Mouse (Mus musculus) olfactory bulb, adult 2 months (tissue): ENCODE results near the gene Trappc2l. TPM values are rescaled to one million over a fixed set of nuclear protein-coding genes. Genes with fewer than 3 reads are reported as not detected.
"Not testable (repeated sequence)": the region's sequence is repeated elsewhere in the genome, so short reads cannot be mapped to it uniquely, and the experiment has no call there.

Source experiments
- H3K27ac ChIP-seq: fragments of 200-500 bp; 2 replicates; pipeline ENCODE4 v1.5.1; 2012; ENCODE audit warnings: low read depth, low read length; ENCODE audit not compliant: insufficient read depth
- H3K4me1 ChIP-seq: fragments of 200-500 bp; 2 replicates; pipeline ENCODE4 v1.6.1; 2012; ENCODE audit warnings: low read length; ENCODE audit not compliant: control insufficient read depth, insufficient read depth
- H3K4me3 ChIP-seq: fragments of 200-500 bp; 2 replicates; pipeline ENCODE4 v1.5.1; 2012; ENCODE audit warnings: mild to moderate bottlenecking, low read depth, low read length, moderate library complexity; ENCODE audit not compliant: insufficient read depth
- CTCF ChIP-seq: fragments of 200-500 bp; IDR thresholded peaks from 2 replicates; pipeline ENCODE4 v1.5.1; 2012; ENCODE audit warnings: low read depth, mild to moderate bottlenecking, low read length, moderate library complexity; ENCODE audit not compliant: insufficient read depth
- POLR2A ChIP-seq: fragments of 200-500 bp; IDR thresholded peaks from 2 replicates; pipeline ENCODE4 v1.6.1; 2012; ENCODE audit warnings: mild to moderate bottlenecking, low read depth, low read length, moderate library complexity; ENCODE audit not compliant: insufficient read depth
- WGBS: fragments of 180-500 bp; shearing (Covaris S2); methylation state at CpG from one replicate; pipeline ENCODE4 v1.1.7; 2018; 5-methylcytosine and 5-hydroxymethylcytosine counted together
- polyA plus RNA-seq: library from polyadenylated mRNA; stranded (reverse); fragments of >200 nt; gene quantifications from 2 replicates; pipeline ENCODE4 v1.2.4, GENCODE M21; 2012; ENCODE audit warnings: low replicate concordance; ENCODE audit not compliant: missing spikeins, insufficient read depth, insufficient read length

Trappc2l gene
- polyA plus RNA-seq, 1 experiment: not detected

DNA sequence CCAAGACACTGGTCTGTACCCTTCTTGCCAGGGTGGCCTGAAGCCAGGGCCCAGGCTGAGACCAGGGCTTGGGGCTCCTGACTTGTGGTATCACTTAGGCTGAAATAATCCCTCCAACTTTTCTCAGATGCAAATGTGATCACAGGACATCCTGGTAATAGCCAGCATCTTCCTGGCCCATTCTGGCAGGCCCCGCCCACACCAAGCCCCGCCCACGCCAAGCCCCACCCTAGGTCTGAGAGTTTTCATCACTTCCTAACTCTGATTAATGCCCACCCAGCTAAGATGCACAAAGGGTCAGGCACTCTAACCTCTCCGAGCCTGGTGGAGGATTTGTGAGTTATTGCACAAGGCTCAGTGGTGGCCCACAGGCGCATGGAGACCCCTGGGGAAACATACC, 9.0 kb downstream of the Trappc2l start:
- no peak overlapping the region for H3K27ac ChIP-seq
- H3K4me1 ChIP-seq: peaks cover 12% of the 10 kb centered on the region
- TF ChIP-seq POLR2A (no peak), CTCF (no peak)
- 49% methylated on average over 5 of the region's 5 CpGs for WGBS
- H3K4me3 ChIP-seq: no peak overlapping the region

GRCm38 (mm10) chr8:122622727-122623126, 11.3 kb downstream of the Trappc2l start, which contains the start of gene Pabpn1l:
Gene Pabpn1l, minus strand, starts transcription at chr8:122622739.
- Histone ChIP-seq H3K27ac (no peak within 1 kb of the TSS), H3K4me3 (no peak within 1 kb of the TSS), H3K4me1 (peaks cover 12% of the 10 kb centered on the region)
- WGBS: 84% methylated on average over 6 of the region's 6 CpGs
- no peak for TF ChIP-seq CTCF
- no peak for TF ChIP-seq POLR2A

GRCm38 (mm10) chr8:122623844-122624642, 12.6 kb downstream of the Trappc2l start:
- Histone ChIP-seq H3K4me1 (peaks cover 9% of the 10 kb centered on the region; the same call in 1 of the 2 replicates), H3K4me3 (no peak overlapping the region), H3K27ac (no peak overlapping the region)
- 92% methylated on average over 17 of the region's 17 CpGs for WGBS
- TF ChIP-seq CTCF (no peak), POLR2A (no peak)

DNA sequence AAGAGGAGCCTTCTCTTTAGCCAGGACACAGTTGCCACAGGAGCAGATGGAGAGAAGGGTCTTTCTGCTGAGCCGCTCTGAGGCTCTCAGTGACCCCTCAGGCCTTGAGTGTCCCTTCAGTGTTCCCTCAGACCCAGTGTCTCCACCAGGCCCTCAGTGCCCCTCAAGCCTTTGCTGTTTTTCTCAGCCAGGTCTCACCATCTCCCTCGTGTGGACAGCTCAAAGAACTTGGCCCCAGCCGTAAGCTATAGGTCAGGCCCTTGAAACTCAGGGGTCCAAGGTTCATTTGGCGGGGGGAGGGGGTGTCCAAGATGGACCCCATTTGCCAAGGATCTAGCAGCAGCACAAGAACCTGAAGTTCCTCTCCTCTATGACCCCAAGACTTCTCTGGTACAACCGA, 13.2 kb downstream of the Trappc2l start:
- peaks cover 9% of the 10 kb centered on the region; the same call in 1 of the 2 replicates for H3K4me1 ChIP-seq
- no peak overlapping the region for H3K27ac ChIP-seq
- no peak for TF ChIP-seq POLR2A
- TF ChIP-seq CTCF: no peak
- H3K4me3 ChIP-seq: no peak overlapping the region
- WGBS: 82% methylated on average over 5 of the region's 5 CpGs

GRCm38 (mm10) chr8:122625811-122626210, 14.4 kb downstream of the Trappc2l start:
- TF ChIP-seq CTCF (no peak), POLR2A (no peak)
- WGBS: 80% methylated on average over 9 of the region's 9 CpGs
- Histone ChIP-seq H3K27ac (no peak overlapping the region), H3K4me3 (no peak overlapping the region), H3K4me1 (peaks cover 9% of the 10 kb centered on the region; the same call in 1 of the 2 replicates)

GRCm38 (mm10) chr8:122626896-122627295, 15.5 kb downstream of the Trappc2l start:
- 82% methylated on average over 2 of the region's 2 CpGs for WGBS
- no peak for TF ChIP-seq CTCF
- H3K27ac ChIP-seq: no peak overlapping the region
- H3K4me3 ChIP-seq: no peak overlapping the region
- peaks cover 9% of the 10 kb centered on the region; the same call in 1 of the 2 replicates for H3K4me1 ChIP-seq

DNA sequence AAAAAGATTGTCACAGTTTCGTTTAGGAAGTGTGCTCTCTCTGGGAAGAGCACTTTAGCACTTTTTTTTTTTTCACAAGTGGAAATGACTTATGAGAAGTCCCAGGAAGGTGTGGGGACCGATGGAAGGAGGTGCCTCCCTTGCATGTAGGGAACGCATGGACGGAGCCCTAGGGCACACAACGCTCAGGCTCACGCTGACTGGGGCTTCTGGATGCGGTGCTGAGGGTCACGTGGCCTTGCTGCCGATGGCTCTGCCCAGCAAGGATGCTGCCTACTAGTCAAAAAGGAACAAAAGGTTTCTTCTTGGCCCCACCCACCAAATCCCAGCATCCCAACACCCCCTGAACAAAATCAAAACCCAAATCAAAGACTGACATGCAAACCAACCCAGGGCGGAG, 17.9 kb downstream of the Trappc2l start:
- TF ChIP-seq CTCF (no peak), POLR2A (no peak)
- no peak overlapping the region for H3K4me3 ChIP-seq
- H3K27ac ChIP-seq: no peak overlapping the region
- WGBS: 48% methylated on average over 10 of the region's 10 CpGs
- no peaks in the 10 kb centered on the region for H3K4me1 ChIP-seq

DNA sequence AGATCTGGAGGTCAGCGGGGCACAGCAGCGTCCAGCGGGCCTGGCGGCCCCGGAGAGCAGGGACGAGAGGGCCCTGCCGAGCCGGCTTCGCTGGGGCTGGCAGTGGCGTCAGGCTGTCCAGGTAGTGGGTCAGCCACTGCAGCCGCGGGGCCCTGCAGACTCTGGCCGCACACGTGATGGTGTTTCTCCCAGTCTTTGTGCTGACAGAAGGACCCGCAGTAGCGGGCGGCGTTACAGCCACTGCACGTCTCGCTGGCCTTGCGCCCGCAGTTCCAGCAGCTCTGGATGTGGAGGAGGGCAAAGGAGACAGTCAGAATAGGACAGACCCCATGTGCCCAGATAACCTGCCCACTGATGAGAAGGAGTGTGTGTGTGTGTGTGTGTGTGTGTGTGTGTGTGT, 19.3 kb downstream of the Trappc2l start:
- H3K4me3 ChIP-seq: no peak overlapping the region
- TF ChIP-seq POLR2A (no peak), CTCF (no peak)
- 69% methylated on average over 22 of the region's 22 CpGs for WGBS
- no peak overlapping the region for H3K27ac ChIP-seq
- H3K4me1 ChIP-seq: no peaks in the 10 kb centered on the region

DNA sequence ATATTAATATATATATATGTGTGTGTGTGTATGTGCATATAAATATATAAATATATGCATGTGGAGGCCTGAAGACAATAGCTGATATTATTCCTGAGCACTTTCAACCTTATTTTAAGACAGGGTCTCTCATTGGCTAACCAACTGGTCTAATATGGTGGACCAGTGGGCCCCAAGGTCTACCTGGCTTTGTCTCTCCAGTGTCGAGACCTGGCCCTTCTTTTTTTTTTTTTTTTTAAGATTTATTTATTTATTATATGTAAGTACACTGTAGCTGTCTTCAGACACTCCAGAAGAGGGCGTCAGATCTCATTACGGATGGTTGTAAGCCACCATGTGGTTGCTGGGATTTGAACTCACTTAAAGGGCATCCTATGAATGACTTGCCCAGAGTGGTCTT, 20.7 kb downstream of the Trappc2l start:
- WGBS: 90% methylated on average over 3 of the region's 3 CpGs
- not testable (repeated sequence) for H3K4me3 ChIP-seq, H3K4me1 ChIP-seq, H3K27ac ChIP-seq
